In the genomic region with DNA sequence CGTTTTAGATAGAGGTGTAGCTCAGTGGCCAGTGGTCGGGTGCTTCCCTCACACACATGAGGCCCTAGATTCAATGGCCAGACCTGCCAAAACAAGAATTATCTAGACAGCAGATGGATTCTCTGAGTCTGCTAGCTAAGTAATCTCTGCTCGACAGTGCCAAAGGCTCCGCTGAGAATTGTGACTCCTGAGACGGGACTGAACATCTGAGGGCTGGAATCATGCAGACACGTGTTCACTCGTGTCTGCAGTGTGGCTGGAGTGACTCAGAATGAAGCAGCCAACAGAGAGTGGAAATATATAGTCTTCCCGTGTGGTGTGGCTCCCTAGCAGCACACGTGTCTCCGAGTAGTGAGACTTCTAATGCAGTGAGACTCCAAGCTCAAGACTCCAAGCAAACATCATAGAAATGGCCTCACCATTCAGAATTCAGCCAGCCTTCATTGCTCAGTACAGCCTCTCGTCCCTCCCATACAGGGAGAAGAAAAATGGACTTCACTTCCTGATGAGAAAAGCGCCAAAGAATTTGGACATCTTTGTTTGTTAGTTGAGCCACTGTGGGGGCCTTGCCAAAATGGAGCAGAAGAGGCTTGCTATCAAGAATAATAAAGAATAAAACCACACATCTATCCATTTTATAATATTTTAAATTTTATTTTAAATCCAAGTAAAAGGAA, we compare ENCODE assay signal across 19 mouse cellular contexts. TPM values are rescaled to one million over a fixed set of nuclear protein-coding genes. Genes with fewer than 3 reads are reported as not detected.
A peak's percentile ranks its signal among the peaks of the same experiment; 100 is the strongest.
DNase-seq lines count a peak whose midpoint lies in the region; ATAC-seq and TF ChIP-seq lines count a peak whose summit lies in the region.
"Had no signal": no experiment of that assay in that cellular context is flagged by ENCODE, and none has a peak within 500 bp of the region (broad histone marks: within the 10 kb centered on the region; RNA-seq: fewer than 3 reads in every experiment).

No protein-coding gene starts in this region.

- no peak for TF ChIP-seq CTCF in midbrain, postnatal 0 days (IDR thresholded peaks at IDR 0.05)
- no peak for TF ChIP-seq CTCF in stomach, postnatal 0 days (IDR thresholded peaks at IDR 0.05; ENCODE audit: low read depth)

- no peak overlapping the region for H3K4me3 ChIP-seq in forebrain, embryonic 10.5 days
- H3K4me3 ChIP-seq in forebrain, embryonic 15.5 days = no peak overlapping the region
- no peak overlapping the region for H3K4me3 ChIP-seq in midbrain, postnatal 0 days (ENCODE audit: low read depth, low read length)
- no peak overlapping the region for H3K4me3 ChIP-seq in midbrain, embryonic 14.5 days (replicated peaks; ENCODE audit: low read depth, low read length)
- H3K4me3 ChIP-seq in stomach, postnatal 0 days (ENCODE audit: low read depth, low read length) = no peak overlapping the region
- H3K4me3 ChIP-seq: heart, embryonic 10.5 days; kidney, embryonic 15.5 days; midbrain, embryonic 10.5 days had no signal

- no peak overlapping the region for H3K27ac ChIP-seq in forebrain, embryonic 10.5 days
- H3K27ac ChIP-seq in forebrain, embryonic 15.5 days (replicated peaks) = no peak overlapping the region
- H3K27ac ChIP-seq in midbrain, postnatal 0 days (ENCODE audit: low read depth, low read length) = no peak overlapping the region
- no peak overlapping the region for H3K27ac ChIP-seq in midbrain, embryonic 14.5 days (replicated peaks; ENCODE audit: low read depth, low read length)
- no peak overlapping the region for H3K27ac ChIP-seq in stomach, postnatal 0 days (replicated peaks)
- H3K27ac ChIP-seq: heart, embryonic 10.5 days; kidney, embryonic 15.5 days; liver, embryonic 14.5 days; midbrain, embryonic 10.5 days had no signal

- no peaks in the 10 kb centered on the region for H3K4me1 ChIP-seq in forebrain, embryonic 10.5 days
- H3K4me1 ChIP-seq in forebrain, embryonic 15.5 days = no peaks in the 10 kb centered on the region
- no peaks in the 10 kb centered on the region for H3K4me1 ChIP-seq in midbrain, postnatal 0 days (ENCODE audit: insufficient read depth, low read length)
- H3K4me1 ChIP-seq in midbrain, embryonic 14.5 days (ENCODE audit: control insufficient read depth, insufficient read depth, low read length) = no peaks in the 10 kb centered on the region
- no peaks in the 10 kb centered on the region for H3K4me1 ChIP-seq in stomach, postnatal 0 days (replicated peaks; ENCODE audit: control insufficient read depth, insufficient read depth)
- H3K4me1 ChIP-seq: heart, embryonic 10.5 days; kidney, embryonic 15.5 days; midbrain, embryonic 10.5 days had no signal

- no peaks in the 10 kb centered on the region for H3K27me3 ChIP-seq in forebrain, embryonic 10.5 days (ENCODE audit: poor library complexity, severe bottlenecking)
- no peaks in the 10 kb centered on the region for H3K27me3 ChIP-seq in forebrain, embryonic 15.5 days
- H3K27me3 ChIP-seq in midbrain, postnatal 0 days (ENCODE audit: insufficient read depth, low read length) = no peaks in the 10 kb centered on the region
- no peaks in the 10 kb centered on the region for H3K27me3 ChIP-seq in midbrain, embryonic 14.5 days (ENCODE audit: control insufficient read depth, insufficient read depth, low read length)
- H3K27me3 ChIP-seq in stomach, postnatal 0 days (ENCODE audit: control insufficient read depth, insufficient read depth, low read length) = no peaks in the 10 kb centered on the region
- H3K27me3 ChIP-seq: kidney, embryonic 15.5 days had no signal

- no peaks in the 10 kb centered on the region for H3K9me3 ChIP-seq in forebrain, embryonic 10.5 days
- no peaks in the 10 kb centered on the region for H3K9me3 ChIP-seq in forebrain, embryonic 15.5 days
- no peaks in the 10 kb centered on the region for H3K9me3 ChIP-seq in midbrain, postnatal 0 days (ENCODE audit: low read length)
- H3K9me3 ChIP-seq in midbrain, embryonic 14.5 days (ENCODE audit: control insufficient read depth, low read length) = no peaks in the 10 kb centered on the region
- no peaks in the 10 kb centered on the region for H3K9me3 ChIP-seq in stomach, postnatal 0 days (ENCODE audit: control insufficient read depth, low read length)
- H3K9me3 ChIP-seq: heart, embryonic 10.5 days; kidney, embryonic 15.5 days; midbrain, embryonic 10.5 days had no signal

- WGBS in forebrain, embryonic 10.5 days = 87% methylated on average over 12 of the region's 12 CpGs
- 81% methylated on average over 12 of the region's 12 CpGs for WGBS in forebrain, embryonic 15.5 days
- 77% methylated on average over 12 of the region's 12 CpGs for WGBS in midbrain, postnatal 0 days
- 80% methylated on average over 12 of the region's 12 CpGs for WGBS in midbrain, embryonic 14.5 days
- WGBS in stomach, postnatal 0 days = 54% methylated on average over 12 of the region's 12 CpGs

- no peak overlapping the region for H3K9ac ChIP-seq in forebrain, embryonic 15.5 days (replicated peaks)
- H3K9ac ChIP-seq in midbrain, postnatal 0 days (replicated peaks; ENCODE audit: low read length, poor library complexity, severe bottlenecking) = no peak overlapping the region
- H3K9ac ChIP-seq in midbrain, embryonic 14.5 days (replicated peaks; ENCODE audit: low read length) = no peak overlapping the region
- no peak overlapping the region for H3K9ac ChIP-seq in stomach, postnatal 0 days (ENCODE audit: low read length)
- H3K9ac ChIP-seq: kidney, embryonic 15.5 days; liver, embryonic 14.5 days had no signal

- intact Hi-C loops in left cerebral cortex, postnatal 4 days (cut with DNase I) = no loop called here
- intact Hi-C loops in gastrocnemius, postnatal 36 days (cut with DNase I) = no loop called here

- peak; percentile 7 for DNase-seq in forebrain, embryonic 10.5 days (ENCODE audit: extremely low spot score, low spot score)
- DNase-seq in left cerebral cortex, postnatal 4 days = peak; percentile 36
- no peak for DNase-seq in left cerebral cortex, adult 9 months (ENCODE audit: low spot score in 2 of 2)
- DNase-seq in midbrain, postnatal 0 days (ENCODE audit: low spot score) = peak; percentile 58
- DNase-seq in midbrain, embryonic 14.5 days = no peak
- peak; percentile 12 for DNase-seq in stomach, postnatal 0 days (ENCODE audit: low spot score)
- no peak for DNase-seq in gastrocnemius, postnatal 36 days
- DNase-seq: adrenal gland, adult 2 months; cerebellum, adult 18-20 months; kidney, adult 11 months; kidney, postnatal 36 days; layer of hippocampus, postnatal 36 days had no signal

- no peaks in the 10 kb centered on the region for H3K36me3 ChIP-seq in forebrain, embryonic 10.5 days (replicated peaks)
- H3K36me3 ChIP-seq in forebrain, embryonic 15.5 days = no peaks in the 10 kb centered on the region
- H3K36me3 ChIP-seq in midbrain, postnatal 0 days (ENCODE audit: insufficient read depth, low read length) = no peaks in the 10 kb centered on the region
- H3K36me3 ChIP-seq in midbrain, embryonic 14.5 days (ENCODE audit: control insufficient read depth, insufficient read depth, low read length) = no peaks in the 10 kb centered on the region
- no peaks in the 10 kb centered on the region for H3K36me3 ChIP-seq in stomach, postnatal 0 days (ENCODE audit: control insufficient read depth, insufficient read depth, low read length)
- H3K36me3 ChIP-seq: heart, embryonic 10.5 days; kidney, embryonic 15.5 days; midbrain, embryonic 10.5 days had no signal

- ATAC-seq in forebrain, embryonic 15.5 days (replicated peaks) = no peak
- ATAC-seq in midbrain, postnatal 0 days (ENCODE audit: low FRiP score) = peak; percentile 34; the same call in 1 of the 2 replicates
- ATAC-seq in midbrain, embryonic 14.5 days (ENCODE audit: low FRiP score, low TSS enrichment) = no peak
- peak; percentile 73; the same call in 1 of the 2 replicates for ATAC-seq in stomach, postnatal 0 days (ENCODE audit: low FRiP score, low TSS enrichment)
- ATAC-seq: forebrain, embryonic 14.5 days had no signal

- no peak overlapping the region for H3K4me2 ChIP-seq in forebrain, embryonic 15.5 days (replicated peaks)
- H3K4me2 ChIP-seq in midbrain, postnatal 0 days (ENCODE audit: low read depth, low read length, poor library complexity, severe bottlenecking) = no peak overlapping the region
- H3K4me2 ChIP-seq in midbrain, embryonic 14.5 days (ENCODE audit: low read length) = no peak overlapping the region
- no peak overlapping the region for H3K4me2 ChIP-seq in stomach, postnatal 0 days (replicated peaks; ENCODE audit: low read depth)
- H3K4me2 ChIP-seq: kidney, embryonic 15.5 days had no signal

- TF ChIP-seq EP300 in stomach, postnatal 0 days (optimal IDR thresholded peaks at IDR 0.05) = no peak

RNA-seq across cellular contexts. Expression of a gene that starts 14.9 kb away (rescaled TPM):
- 9.3 and 9.8 TPM in 2 replicates for polyA plus RNA-seq in forebrain, embryonic 10.5 days (2016; fragmentation: Nextera tagmentation; extraction: Ambion mirVana)
- 7.5 and 7.9 TPM in 2 replicates for polyA plus RNA-seq in forebrain, embryonic 15.5 days (2015; fragmentation: Nextera tagmentation; extraction: Ambion mirVana)
- 10 to 100 TPM; 14.0 to 14.9 TPM for total RNA-seq in left cerebral cortex, postnatal 4 days (2021)
- total RNA-seq in midbrain, postnatal 0 days (2014; rRNA removed) = 8.6 and 11.9 TPM in 2 replicates
- 4.7 and 5.0 TPM in 2 replicates for polyA plus RNA-seq in midbrain, postnatal 0 days (2015; fragmentation: Nextera tagmentation; extraction: Ambion mirVana)
- 5.0 and 7.7 TPM in 2 replicates for polyA plus RNA-seq in midbrain, embryonic 14.5 days (2014; fragmentation: Nextera tagmentation; extraction: Ambion mirVana)
- 4.7 and 5.5 TPM in 2 replicates for polyA plus RNA-seq in stomach, postnatal 0 days (2015; fragmentation: Nextera tagmentation; extraction: Ambion mirVana)
- 1 to 10 TPM; 5.0 to 5.9 TPM for total RNA-seq in gastrocnemius, postnatal 36 days (2021)
- total RNA-seq: neutrophil, adult 5-6 weeks had no signal

Comparison
In these comparisons a context has a peak if more than half of its experiments do, and no peak if none do; other contexts are left out.
1. DNase-seq: peak in forebrain, embryonic 10.5 days (single experiment), left cerebral cortex, postnatal 4 days (single experiment), midbrain, postnatal 0 days (single experiment) and stomach, postnatal 0 days (single experiment); none in left cerebral cortex, adult 9 months (0 of 2), midbrain, embryonic 14.5 days (single experiment) and gastrocnemius, postnatal 36 days (0 of 2).
2. ATAC-seq: peak in midbrain, postnatal 0 days (single experiment) and stomach, postnatal 0 days (single experiment); none in forebrain, embryonic 15.5 days (single experiment) and midbrain, embryonic 14.5 days (single experiment).